Mouse (Mus musculus): ENCODE results near the gene Cideb.
A peak's percentile ranks its signal among the peaks of the same experiment; 100 is the strongest.

Cideb gene

DNA sequence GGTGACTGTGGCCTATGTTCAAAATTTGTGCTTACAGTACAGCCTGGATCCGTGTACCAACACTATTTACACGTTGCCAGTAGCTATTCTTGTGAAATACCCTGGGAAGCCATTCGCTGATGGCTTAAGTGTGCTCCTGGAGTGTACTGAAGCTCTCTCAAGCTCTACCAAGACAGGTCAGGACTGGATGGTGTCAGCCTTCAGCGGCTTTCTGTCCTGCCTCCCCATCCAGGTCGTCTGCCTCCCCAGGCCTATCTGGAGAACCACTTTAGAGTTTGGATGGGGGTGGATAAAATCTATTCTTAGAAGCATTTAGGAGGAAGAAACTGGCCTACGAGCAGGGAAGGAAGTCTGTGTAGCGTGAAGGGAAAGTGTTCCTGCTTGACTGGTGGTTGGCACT is 4.9 kb upstream of the Cideb start:
- DNase-seq = peak in 1 of 2 experiments; percentile 31

DNA sequence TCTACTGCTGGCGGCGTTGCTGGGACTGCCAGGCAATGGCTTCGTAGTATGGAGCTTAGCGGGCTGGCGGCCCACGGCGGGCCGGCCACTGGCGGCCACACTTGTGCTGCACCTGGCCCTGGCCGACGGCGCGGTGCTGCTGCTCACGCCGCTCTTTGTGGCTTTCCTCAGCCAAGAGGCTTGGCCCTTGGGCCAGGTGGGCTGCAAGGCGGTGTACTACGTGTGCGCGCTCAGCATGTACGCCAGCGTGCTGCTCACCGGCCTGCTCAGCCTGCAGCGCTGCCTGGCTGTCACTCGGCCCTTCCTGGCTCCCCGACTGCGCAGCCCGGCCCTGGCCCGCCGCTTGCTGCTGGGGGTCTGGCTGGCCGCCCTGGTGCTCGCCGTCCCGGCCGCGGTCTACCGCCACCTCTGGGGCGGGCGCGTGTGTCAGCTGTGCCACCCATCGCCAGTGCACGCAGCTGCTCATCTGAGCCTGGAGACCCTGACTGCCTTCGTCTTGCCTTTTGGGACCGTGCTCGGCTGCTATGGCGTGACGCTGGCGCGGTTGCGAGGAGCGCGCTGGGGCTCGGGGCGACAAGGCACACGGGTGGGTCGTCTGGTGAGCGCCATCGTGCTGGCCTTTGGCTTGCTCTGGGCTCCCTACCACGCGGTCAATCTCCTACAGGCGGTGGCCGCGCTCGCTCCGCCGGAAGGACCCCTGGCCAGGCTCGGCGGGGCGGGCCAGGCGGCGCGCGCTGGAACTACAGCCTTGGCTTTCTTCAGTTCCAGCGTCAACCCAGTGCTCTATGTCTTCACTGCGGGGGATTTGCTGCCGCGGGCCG is 4.0 kb upstream of the Cideb start:
- DNase-seq = peak; percentile 75 to 86

DNA sequence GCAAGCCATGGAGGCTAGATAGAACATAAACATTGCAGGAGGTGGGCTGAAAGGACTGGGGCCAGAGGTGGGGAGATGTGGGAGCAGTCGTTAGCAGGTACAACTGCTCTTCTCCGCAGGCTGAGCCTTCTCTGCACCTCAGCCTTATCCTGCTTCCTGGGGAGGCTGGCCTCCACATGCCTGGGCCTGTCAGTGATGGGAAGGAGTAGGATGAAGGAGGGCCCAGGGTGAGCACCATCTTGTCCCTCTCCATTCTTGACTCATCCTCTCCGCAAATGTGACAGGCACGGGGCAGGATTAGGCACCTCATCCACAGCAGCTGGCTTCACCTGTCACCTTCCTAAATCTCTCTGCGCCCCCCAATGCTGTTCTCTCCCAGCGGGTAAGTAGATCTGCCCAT is 2.9 kb upstream of the Cideb start, which contains the start of gene Ltb4r2:
Gene Ltb4r2, plus strand, starts transcription at position 266 of the 400 bp plus-strand sequence.
- no peak for DNase-seq

DNA sequence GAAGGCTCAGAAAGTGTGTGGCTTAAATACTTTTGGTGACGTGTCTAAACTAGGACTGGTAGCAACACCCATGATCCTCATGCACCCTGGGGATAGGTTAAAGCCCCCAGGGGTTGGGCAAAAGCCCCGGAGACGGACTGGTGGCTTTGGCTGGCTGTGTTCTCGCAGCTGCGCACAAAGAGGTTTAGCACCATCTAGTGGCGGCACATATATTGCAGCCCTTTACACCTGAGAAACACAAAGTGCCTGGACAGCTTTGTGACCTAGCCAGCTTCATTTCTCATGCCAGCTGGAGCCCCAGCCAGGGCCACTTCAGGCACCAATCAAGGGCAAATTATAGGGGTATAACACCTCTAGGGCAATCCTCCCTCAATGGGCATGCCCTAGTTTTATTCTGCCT is 1.9 kb upstream of the Cideb start:
- DNase-seq = peak; percentile 93 to 94

DNA sequence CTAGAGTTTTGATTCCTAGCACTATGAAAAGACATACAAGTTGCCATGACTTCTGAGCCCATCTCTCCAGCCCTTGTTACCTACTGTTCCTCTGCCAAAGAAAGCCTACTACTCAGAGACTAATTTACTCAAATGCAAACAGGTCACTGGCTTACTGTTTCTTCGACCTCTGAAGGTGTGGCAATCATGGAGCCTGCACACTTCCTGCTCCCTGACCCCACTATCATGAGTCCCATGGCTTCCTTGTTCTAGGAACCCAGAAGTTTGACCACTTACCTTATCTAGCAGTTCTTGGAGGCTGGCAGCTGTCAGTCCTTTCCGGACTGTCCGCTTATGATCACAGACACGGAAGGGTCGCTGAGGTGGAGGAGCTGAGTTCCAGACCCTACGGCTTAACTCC is 692 bp downstream of the Cideb start:
- no peak for DNase-seq

DNA sequence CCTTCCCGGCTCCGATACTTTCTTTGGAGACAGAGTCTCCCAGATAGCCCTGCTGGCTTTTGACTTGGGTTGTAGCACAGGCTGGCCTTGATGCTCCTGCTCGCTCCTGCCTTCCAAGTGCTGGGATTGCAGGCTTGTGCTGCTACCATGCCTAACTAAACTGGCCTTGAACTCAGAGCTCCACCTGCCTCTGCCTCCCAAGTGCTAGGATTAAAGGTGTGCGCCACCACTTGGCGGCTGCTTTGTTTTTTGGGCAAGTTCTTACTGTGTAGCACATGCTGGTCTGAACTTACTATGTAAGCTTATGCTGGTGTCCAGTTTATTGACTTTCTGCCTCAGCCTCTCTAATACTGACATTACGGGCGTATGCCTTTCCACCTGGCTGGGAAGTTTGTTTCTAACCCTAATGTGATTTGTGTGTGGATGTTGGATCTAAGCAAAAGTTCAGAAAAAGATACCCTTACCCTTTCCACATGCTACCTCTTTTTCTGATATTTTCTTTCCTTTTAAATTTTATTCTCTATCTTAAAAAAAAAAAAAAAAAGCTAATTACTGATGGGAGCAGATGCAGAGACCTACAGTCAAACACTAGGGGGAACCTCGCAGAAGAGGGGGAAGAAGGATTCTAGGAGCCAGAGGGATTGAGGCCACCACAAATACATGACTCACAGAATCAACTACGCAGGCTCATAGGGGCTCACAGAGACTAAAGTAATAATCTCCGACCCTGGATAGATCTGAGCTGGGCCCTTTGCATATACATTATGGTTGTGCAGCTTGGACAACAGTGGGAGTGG is 11.0 kb downstream of the Cideb start:
- DNase-seq = no peak

DNA sequence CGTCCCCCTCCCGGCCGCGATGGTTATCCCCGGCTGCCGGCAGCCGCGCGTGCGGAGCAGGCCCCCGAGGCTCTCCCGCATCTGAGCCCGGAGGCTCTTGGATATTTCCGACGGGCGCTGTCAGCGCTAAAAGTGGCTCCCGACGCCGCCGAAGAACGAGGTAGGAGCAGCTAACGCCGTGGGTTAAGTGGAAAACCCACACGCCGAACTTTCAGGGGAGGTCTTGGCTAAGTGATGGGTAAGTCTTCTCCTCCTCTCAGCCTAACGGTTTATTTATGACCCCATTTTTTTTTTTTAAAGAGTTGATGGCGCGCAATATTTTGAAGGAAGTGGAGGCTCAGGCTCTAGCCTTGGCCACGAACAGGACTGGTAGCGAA is 12.4 kb downstream of the Cideb start:
- no peak for DNase-seq

DNA sequence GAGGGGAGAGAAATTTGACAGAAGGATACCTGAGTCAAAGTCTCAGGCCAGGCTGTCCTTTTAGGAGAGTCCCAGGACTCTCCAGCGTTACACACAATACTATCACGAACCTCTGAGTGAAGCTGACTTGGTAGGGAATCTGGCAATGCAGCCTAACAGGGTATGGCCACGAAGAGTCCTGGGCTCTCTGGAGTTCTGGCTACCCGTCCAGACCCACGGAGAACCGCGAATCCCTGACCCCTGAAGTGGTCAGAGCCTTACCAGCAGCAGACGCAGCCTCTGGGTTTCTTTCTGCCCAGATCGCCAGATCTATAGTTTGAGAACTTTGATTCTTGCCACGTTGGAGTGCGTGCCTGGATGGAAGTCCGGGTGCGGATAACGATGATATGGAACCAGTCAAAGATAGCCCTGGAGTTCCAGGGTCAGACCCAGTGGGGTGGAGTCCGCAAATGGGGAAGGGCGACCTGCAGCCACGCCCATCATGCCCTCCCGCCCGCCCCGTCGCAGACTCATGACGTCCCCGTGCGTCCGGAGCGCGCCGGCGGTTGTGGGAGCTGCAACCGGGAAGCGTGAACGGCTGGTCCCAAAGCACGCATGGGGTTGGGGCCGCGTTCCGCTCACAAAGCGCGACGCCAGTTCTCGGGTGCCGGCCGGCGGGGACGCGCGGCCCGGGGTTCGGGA is 12.9 kb downstream of the Cideb start, which contains the start of the genes Dhrs1 and Nop9:
Gene Dhrs1, minus strand, starts transcription at position 511 of the 681 bp plus-strand sequence.
Gene Nop9, plus strand, starts transcription at position 514 of the 681 bp plus-strand sequence.
- DNase-seq = peak; percentile 91 to 94

DNA sequence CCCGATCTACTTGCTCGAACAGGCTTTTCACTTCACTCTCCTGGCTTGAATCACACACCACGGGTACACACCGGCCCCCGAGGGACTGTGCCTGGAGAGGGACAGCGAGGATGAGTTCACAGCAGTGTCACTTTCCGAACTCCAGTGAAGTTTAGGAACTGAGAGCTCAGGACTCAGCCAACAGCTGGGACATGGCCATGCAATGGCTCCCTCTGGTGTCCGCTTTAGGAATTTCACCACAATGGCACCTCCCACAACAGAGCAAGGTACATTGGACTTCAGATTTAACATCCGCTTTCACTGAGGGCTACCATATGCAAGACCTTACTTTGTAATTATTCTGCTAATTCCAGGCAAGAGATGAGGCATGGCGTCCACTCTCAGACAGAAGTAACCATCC is 14.5 kb downstream of the Cideb start:
- peak; percentile 93 for DNase-seq

DNA sequence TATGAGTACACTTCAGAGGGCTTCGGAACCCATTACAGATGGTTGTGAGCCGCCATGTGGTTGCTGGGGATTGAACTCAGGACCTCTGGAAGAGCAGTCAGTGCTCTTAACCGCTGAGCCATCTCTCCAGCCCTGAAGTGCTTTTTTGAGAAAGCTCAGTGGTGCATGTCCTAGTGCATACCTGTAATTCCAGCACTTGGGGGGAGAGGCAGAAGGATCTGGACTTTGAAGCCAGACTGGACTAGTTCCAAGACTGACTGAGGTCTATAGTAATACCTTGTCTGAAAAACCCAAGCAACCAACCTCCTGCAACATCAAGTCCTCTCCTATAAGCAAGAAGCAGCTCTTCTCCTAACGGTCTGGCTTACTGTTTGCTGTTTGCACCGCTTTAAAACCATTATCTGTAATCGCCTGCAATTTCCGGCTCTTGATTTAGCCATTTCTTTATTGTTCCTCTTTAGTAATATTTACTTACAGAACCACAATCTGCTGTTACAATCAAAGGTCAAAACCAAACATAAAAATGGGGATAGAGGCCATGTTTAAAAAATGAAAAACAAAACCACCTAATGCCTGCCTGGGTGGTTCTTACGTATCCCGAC is 21.1 kb downstream of the Cideb start:
- DNase-seq = no peak

DNA sequence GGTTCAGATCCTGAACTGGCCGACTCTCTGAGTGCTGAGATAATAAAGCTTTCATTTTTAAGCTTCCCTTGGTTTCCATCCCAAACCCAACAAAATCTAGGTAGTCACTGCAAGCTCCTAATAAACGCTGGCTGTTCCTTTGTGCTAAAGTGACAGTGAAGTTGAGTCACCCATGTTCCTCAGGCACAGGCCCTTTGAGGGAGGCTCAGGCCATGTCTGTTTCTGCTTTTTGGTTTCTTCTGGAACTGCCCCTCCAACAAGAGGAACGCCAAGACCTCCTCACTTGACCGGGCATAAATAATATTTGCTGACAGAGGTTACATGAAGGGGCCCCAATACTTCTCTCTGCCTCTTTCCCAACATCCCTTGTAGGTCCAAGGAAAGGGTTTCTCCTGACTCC is 22.5 kb downstream of the Cideb start:
- DNase-seq = no peak

DNA sequence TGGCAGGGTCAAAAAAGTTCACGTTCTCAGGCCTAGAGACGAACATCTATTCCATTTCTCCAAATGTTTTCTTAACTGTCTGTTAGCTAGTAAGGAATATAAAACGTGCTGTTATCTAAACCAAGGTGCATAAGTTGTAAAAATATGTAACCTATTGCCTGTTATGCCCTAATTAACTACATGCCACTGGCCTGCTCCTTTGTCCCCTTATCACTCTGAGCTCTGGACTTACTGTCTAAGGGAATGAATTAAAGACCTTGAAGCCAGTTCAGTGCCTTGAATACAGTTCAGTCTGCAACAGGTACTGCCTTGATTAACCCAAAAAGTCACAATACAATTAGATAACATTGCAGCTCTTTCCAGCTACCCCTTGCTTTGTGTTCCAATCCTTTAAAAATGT is 22.9 kb downstream of the Cideb start:
- no peak for DNase-seq

DNA sequence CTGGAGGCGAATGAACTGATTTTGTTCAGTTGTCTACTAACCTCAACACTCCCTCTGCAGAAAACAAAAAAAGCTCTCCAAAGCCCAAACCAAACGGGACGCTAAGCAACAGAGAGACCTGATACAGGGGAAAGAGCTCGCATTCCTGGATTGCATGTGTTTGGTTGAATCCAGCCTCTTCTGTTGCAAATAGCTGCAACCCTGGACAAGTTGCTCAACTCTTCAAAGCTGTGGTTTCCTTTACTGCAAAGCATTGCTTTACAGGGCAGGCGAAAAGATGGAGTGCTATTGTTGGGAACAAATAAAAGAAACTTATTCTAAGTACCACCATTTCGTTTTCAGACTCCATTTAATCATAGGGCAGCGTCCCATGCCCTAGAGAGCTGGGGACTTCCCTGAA is 23.4 kb downstream of the Cideb start:
- DNase-seq = no peak

DNA sequence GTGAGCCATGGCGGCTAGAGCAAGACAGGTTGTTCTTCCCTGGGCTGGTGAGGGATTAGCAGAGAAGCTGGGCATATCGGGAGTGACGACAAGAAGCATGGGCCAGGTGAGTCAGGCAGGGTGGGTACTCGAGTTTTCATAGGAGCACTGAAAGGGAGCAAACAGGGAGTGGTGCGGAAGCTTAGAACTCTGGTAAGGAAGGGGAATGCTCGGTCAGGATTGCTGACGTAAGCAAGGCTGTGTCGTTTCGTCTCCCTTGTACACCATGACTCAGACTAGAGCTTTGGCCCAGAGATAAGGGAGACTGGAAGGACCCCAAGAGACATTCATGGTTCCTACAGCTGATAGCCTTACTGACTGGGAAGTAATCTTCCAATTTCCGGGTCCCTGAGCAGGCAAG is 24.4 kb downstream of the Cideb start:
- no peak for DNase-seq

DNA sequence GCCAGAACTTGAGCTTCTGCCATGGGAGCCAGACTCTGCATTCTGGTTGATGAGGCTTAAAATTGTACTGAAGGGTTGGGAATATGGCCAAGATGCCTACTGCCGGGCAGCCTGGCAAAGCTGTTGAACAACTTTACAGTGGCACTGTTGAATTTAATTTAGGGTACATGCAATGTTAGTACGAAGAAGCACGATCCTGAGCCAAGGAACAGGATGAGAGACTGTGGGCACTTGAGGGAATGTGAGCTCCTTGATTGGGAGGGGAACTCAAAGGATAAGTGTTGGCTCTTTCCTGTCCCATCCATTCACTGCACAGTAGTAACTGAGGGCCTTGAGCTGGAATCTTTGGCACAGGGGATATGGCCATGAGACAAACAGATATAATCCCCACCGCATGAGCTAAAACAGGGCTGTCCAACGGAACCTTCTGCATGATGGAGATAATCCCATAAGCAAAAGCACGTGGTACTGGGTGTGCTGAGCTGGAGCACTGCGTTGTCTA is 27.7 kb downstream of the Cideb start:
- DNase-seq = no peak

DNA sequence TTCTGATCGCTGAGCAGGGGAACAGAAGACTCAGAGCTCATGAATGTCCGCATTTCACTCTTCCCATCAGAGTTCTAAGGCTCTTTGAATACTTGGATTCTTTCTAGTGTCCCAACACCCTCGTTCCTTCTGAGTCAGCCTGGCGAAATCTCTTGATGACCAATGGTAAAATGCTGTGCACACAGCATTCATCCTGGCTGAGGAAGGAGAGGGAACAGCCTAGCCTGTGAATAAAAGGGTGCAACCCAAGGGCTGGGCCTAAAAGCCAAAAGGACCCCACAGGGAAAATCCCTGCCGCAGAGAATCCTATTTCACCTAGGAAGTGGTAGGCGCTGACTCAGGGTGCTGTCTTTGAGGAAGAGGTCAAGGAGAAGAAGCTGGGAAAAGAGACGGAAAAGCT is 28.1 kb downstream of the Cideb start:
- DNase-seq = no peak

DNA sequence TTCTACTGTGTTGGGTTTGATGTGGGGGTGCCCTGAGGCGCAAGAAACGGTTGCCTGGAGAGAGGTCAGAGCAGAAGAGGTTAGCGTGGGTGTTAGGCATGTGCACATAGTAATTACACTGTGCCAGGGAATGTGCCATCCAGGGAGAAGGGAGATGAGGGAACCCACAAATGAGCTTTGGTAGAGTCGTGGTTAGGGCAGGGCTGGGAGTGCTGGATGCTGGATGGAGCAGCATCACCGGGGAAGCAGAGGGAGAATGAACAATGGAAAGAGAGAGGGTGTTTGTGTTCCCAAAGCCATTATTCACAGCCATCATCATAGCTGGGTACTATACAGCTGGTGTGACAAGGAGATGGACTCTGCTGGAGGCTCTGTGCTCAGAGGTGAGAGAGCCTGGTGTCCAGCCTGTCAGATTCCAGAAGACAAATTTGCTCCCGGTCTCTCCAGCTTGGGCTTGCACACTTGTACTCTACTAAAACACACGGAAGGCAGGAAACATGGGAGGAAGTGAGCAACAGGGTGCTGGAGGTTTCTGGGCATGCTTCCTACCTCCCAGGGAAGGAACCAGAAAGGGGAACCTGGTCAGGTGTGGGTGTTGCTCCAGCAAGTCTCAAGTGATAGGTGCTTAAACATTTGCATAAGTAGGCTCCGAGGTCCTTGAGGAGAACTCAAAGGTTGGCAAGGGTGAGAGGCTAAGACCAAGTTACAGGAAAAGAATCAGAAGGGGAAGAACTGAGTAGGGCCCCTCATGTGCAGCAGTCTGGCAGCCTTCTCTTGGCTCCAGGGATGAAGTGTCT is 30.2 kb downstream of the Cideb start:
- DNase-seq = no peak

DNA sequence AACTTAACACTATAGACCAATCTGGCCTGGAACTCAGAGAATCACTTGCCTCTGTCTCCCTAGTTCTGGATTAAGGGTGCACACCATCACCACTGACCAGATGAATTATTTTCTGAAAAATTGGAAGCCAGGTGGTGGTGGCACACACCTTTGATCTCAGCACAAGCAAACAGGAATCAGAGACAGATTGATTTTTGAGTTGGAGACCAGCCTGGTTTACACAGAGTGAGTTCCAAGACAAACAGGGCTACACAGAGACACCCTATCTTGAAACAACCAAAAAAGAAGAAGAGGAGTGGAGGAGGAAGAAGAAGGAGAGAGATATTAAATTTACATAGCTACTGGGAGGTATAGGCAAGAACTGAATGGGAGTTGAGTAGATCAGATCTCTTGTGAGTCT is 32.0 kb downstream of the Cideb start:
- no peak for DNase-seq

DNA sequence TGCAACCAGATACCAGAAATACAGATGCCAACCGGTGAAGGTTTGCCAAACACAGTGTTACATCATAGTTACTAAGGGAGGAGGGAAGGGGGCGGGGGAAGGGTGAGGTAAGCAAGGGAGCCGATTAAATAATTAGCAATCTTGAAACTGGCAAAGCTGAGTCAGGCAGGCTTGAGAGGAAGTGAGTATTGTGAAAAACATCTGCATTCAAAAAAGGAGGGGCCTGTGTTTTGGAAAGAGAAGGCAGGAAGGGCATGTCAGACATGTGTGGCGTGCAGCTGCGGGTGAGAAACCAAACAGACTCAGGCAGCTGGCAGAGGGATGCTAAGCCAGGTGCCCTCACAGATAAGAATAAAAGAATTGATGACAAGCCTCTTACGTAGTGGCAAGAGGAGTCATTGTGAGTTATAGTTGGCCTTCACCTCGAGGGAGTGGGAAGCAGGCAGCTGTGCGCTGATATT is 33.8 kb downstream of the Cideb start:
- DNase-seq = peak in 1 of 2 experiments; percentile 35

DNA sequence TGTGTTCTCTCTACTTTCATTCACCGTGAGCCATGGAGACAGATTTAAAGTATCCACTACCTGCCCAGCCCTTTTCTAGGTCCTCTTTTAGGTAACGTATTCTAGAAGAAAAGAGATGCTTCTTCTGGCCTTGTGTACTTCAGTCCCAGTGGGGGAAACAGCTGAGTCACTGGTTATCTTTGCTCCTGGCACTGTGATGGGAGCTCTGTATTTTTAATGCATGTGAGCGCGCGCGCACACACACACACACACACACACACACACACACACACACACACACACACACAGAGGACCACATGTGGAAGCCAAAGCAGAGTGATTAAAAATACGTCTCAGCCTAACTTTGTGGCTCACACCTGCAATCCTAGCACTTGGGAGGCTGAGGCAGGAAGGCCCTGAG is 34.8 kb downstream of the Cideb start:
- DNase-seq = no peak

DNA sequence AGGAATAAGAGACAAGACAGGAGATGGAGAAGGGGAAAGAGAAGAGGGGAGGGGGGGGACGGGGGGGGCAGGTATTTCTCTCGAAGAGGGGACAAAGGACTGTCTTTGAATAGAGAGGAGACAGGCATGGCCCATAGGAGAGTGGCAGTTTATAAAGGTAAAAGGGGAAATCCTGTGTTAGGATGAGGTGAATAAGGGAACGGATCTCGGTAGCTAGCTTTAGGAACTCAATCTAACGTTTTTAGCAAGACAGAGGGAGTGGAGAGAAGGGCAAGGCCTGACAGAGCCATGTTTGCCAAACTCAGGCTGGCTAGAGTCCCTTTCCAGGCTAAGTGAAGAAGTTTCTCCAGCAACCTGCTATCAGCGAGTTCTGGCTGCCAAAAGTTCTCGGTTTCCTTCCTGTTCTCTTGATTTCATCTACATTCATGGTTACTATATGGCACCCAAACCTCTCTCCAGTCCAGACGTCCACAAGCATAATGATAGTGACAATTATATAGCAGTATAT is 35.8 kb downstream of the Cideb start:
- no peak for DNase-seq
